Mouse (Mus musculus) C2C12 (cell line): ENCODE results near the gene Hes7.

Experiments used
- CEBPB ChIP-seq: IDR thresholded peaks from one replicate; pipeline ENCODE4 v1.6.1; 2011; ENCODE audit warnings: low read depth, mild to moderate bottlenecking, control low read depth, moderate library complexity
- CTCF ChIP-seq: IDR thresholded peaks from one replicate; pipeline ENCODE4 v1.5.1; 2011; ENCODE audit not compliant: control insufficient read depth, insufficient read depth, insufficient read length
- FOSL1 ChIP-seq: IDR thresholded peaks from one replicate; pipeline ENCODE4 v1.8.0; 2011; ENCODE audit warnings: mild to moderate bottlenecking, low read length; ENCODE audit not compliant: poor library complexity, insufficient read depth, severe bottlenecking
- MAX ChIP-seq: IDR thresholded peaks from one replicate; pipeline ENCODE4 v1.6.1; 2011; ENCODE audit warnings: mild to moderate bottlenecking, control low read depth
- MYOD1 ChIP-seq: IDR thresholded peaks from one replicate; pipeline ENCODE4 v1.6.1; 2011; ENCODE audit warnings: low read depth; ENCODE audit not compliant: control insufficient read depth, insufficient read length
- MYOG ChIP-seq: IDR thresholded peaks from one replicate; pipeline ENCODE4 v1.6.1; 2011; ENCODE audit not compliant: control insufficient read depth, insufficient read length; ENCODE audit errors: extremely low read depth
- USF1 ChIP-seq: IDR thresholded peaks from one replicate; pipeline ENCODE4 v1.6.1; 2011; ENCODE audit warnings: low read depth, mild to moderate bottlenecking, control low read depth, moderate library complexity

GRCm38 (mm10) chr11:69121741-69122335 lies 1.6 kb downstream of the Hes7 start:
- TF ChIP-seq CTCF (no peak), CEBPB (no peak), MYOG (no peak), FOSL1 (no peak), MYOD1 (no peak), USF1 (no peak), MAX (no peak)
